Mouse (Mus musculus) T-helper 2 cell (primary cell): ENCODE data around the gene Bach2.

Experiments used
- in situ Hi-C: fragments of 300-600 bp; cut with MboI, MseI; formaldehyde crosslinking; loops from one replicate; pipeline ENCODE4 v1.15.1; 2025; ENCODE audit warnings: high pct_unique_total_duplicates

The Bach2 gene

GRCm38 (mm10) chr4:32324967-32325366 is 86.4 kb downstream of the Bach2 start:
- in situ Hi-C loops = no loop called here

- in situ Hi-C loops = no loop called here
Measured at GRCm38 (mm10) chr4:32325596-32325995, 87.0 kb downstream of the Bach2 start.

- in situ Hi-C loops = no loop called here
Measured at GRCm38 (mm10) chr4:32326279-32326678, 87.7 kb downstream of the Bach2 start.

GRCm38 (mm10) chr4:32326860-32327259 is 88.3 kb downstream of the Bach2 start:
- in situ Hi-C loops = no loop called here

GRCm38 (mm10) chr4:32327626-32328025 is 89.0 kb downstream of the Bach2 start:
- in situ Hi-C loops = no loop called here

GRCm38 (mm10) chr4:32328561-32328960 is 90.0 kb downstream of the Bach2 start:
- in situ Hi-C loops = no loop called here

GRCm38 (mm10) chr4:32330584-32331314 is 92.1 kb downstream of the Bach2 start:
- in situ Hi-C loops = loop anchor here (5.0 kb wide), 1 partner anchor 78 kb away; no protein-coding TSS in a partner anchor

GRCm38 (mm10) chr4:32332028-32332427 is 93.4 kb downstream of the Bach2 start:
- in situ Hi-C loops = loop anchor here (5.0 kb wide), 1 partner anchor 80 kb away; no protein-coding TSS in a partner anchor

GRCm38 (mm10) chr4:32334131-32334530 is 95.5 kb downstream of the Bach2 start:
- in situ Hi-C loops = loop anchor here (5.0 kb wide), 1 partner anchor 82 kb away; no protein-coding TSS in a partner anchor

- in situ Hi-C loops = loop anchor here (5.0 kb wide), 1 partner anchor 82 kb away; no protein-coding TSS in a partner anchor
Measured at GRCm38 (mm10) chr4:32334765-32335164, 96.2 kb downstream of the Bach2 start.

GRCm38 (mm10) chr4:32335659-32336058 is 97.1 kb downstream of the Bach2 start:
- in situ Hi-C loops = no loop called here

- in situ Hi-C loops = no loop called here
Measured at GRCm38 (mm10) chr4:32336642-32337041, 98.0 kb downstream of the Bach2 start.

GRCm38 (mm10) chr4:32337638-32338037 is 99.0 kb downstream of the Bach2 start:
- in situ Hi-C loops = no loop called here

GRCm38 (mm10) chr4:32338451-32338850 is 99.8 kb downstream of the Bach2 start:
- in situ Hi-C loops = no loop called here

GRCm38 (mm10) chr4:32340844-32341243 is 102.2 kb downstream of the Bach2 start:
- in situ Hi-C loops = loop anchor here (5.0 kb wide), 1 partner anchor 49 kb away; no protein-coding TSS in a partner anchor

- in situ Hi-C loops = loop anchor here (5.0 kb wide), 1 partner anchor 50 kb away; no protein-coding TSS in a partner anchor
Measured at GRCm38 (mm10) chr4:32342269-32342668, 103.7 kb downstream of the Bach2 start.

- in situ Hi-C loops = loop anchor here (5.0 kb wide), 1 partner anchor 51 kb away; no protein-coding TSS in a partner anchor
Measured at GRCm38 (mm10) chr4:32343256-32344165, 104.9 kb downstream of the Bach2 start.

- in situ Hi-C loops = loop anchor here (5.0 kb wide), 1 partner anchor 52 kb away; no protein-coding TSS in a partner anchor
Measured at GRCm38 (mm10) chr4:32344276-32344675, 105.7 kb downstream of the Bach2 start.

GRCm38 (mm10) chr4:32347202-32347601 is 108.6 kb downstream of the Bach2 start:
- in situ Hi-C loops = no loop called here

GRCm38 (mm10) chr4:32347711-32348110 is 109.1 kb downstream of the Bach2 start:
- in situ Hi-C loops = no loop called here

GRCm38 (mm10) chr4:32349361-32349760 is 110.8 kb downstream of the Bach2 start:
- in situ Hi-C loops = no loop called here

- in situ Hi-C loops = no loop called here
Measured at GRCm38 (mm10) chr4:32351236-32351635, 112.6 kb downstream of the Bach2 start.
